Mouse (Mus musculus) adrenal gland, postnatal 10 days (tissue): Measurements from ENCODE around the gene Tbc1d9b. TPM values are rescaled to one million over a fixed set of nuclear protein-coding genes. Genes with fewer than 3 reads are reported as not detected.

Source experiments
- DNase-seq: peaks from one replicate; pipeline ENCODE4 v3.0.0; 2021; ENCODE audit warnings: mixed read lengths
- total RNA-seq, 2 experiments: library from RNA; stranded (reverse); gene quantifications; 2 replicates each; pipeline ENCODE4 v1.2.3; 2021

Gene Tbc1d9b
- total RNA-seq, 2 experiments from 2014 or later: 65.2 to 76.3 TPM

DNA sequence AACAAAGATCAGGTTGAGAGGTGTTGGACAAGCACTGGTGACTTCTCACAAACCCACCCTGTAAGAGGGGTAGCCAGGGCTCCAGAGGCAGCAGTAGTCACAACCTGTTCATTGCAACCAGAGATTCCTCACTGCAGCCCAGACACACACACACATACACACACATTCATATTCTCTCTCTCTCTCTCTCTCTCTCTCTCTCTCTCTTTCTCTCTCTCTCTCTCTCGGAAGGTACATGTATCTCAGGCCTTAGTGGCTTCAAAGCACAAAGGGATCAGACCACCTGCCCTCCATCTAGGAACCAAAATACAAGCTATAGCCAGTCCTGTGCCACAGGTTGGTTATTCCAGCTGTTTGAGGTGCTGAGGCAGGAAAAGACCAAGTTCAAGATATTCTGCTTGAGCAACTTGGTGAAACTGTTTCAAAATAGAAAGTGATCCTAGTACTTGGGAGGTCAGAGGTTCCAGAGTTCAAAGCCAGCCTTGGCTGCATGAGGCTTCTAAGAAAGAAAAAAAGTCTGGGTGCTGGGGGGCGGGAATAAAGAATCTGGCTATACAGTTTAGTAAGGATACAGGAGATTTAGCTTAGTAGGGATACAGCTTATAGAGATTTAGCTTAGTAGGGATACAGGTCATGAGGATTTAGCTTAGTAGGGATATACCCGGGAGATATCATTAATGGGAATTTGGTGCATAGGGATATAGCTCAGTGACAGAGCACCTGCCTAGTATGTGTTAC, 80.3 kb downstream of the Tbc1d9b start:
- DNase-seq: no peak

DNA sequence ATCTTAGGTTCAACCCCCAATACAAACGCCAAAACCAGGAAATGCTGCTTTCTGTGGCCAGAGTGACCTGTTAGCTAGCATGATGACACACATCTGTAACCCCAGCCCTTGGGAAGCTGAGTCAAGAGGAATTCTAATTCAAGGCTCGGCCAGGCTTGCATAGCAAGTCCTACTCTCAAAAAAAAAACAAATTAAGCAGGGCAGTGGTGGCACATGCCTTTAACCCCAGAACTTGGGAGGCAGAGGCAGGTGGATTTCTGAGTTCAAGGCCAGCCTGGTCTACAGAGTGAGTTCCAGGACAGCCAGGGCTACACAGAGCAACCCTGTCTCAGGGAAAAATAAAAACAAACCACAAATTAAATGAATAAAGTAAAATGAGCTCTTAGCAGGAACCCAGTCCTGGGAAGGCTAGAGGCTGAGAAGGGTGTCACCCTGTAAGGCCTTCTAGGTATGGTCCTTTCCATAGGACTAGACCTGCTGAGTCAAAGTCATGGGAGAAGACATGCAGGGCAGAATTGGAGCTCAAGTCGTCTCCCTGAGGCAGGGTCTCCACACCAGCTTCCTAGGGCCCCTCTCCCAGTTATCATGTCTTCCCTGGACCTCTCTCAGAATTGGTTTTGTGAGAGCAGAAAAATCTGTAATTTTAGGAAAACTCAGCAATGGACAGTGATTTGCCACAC, 81.0 kb downstream of the Tbc1d9b start:
- no peak for DNase-seq

DNA sequence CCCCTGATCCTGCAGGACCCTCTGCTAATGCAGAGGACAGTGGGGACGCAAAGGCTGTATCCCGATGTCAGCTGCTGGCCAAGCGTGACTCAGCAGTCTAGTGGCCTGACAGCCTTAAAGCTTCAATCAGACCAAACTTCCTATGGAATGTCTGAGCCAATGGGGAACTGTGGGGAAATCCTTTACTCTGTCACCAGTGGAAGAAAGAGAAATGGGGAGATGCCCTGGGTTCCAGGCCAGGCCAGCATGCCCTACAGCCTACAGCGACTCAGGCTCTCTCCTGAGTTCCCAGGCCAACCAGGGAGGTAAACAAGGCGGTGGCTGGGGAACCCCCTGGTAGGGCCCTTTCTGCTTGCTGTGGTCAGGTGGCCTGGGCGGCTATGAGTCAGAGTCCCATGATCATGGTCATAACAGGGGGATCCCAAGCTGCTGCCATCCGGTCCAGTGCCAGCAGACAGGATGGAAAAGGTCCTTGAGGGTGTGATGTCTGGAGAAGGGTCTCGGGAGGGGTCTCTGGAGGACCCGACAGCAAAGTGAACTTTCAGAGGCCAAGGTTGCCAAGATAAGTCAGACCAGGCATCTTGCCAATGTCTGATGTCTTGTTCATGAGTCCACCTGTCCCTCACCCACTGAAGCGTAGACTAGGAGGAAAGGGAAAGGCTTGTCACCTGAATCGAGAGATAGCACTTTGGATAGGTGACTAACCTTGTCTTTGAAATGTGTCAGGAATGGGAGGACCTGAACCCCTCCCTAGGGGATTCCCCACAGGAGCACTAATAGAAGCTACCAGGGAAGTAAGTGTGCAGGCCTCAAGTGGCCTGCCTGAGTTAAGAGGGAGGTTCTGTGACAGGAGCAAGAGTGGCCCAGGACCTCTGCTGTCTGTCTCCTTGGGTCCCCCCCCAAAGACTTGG, 81.9 kb downstream of the Tbc1d9b start:
- DNase-seq: peak; percentile 88

GRCm38 (mm10) chr11:50214631-50215030, 83.4 kb downstream of the Tbc1d9b start:
- DNase-seq: no peak

GRCm38 (mm10) chr11:50215633-50216032, 84.4 kb downstream of the Tbc1d9b start:
- no peak for DNase-seq

- no peak for DNase-seq
Observed at GRCm38 (mm10) chr11:50216724-50217366, 85.6 kb downstream of the Tbc1d9b start.

- DNase-seq: no peak
Observed at GRCm38 (mm10) chr11:50217811-50218210, 86.6 kb downstream of the Tbc1d9b start.

DNA sequence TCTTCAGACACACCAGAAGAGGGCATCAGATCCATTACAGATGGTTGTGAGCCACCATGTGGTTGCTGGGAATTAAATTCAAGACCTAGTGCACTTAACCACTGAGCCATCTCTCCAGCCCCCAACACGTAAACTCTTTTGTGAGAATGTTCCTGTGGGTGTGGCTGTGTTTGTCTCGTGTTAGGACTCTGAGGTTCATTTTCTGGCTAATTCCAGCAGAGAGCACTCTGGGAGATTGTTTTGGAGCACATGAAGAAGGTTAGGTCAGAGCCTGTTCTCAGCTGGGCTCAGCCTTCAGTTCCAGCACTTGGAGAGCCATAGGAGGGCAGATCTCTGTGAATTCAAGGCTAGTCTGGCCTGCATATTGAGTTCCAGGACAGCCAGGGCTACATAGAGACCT, 88.6 kb downstream of the Tbc1d9b start:
- no peak for DNase-seq

Other genes starting within 250 kb of the Tbc1d9b start
- gene Rasgef1c, start 229.6 kb upstream of the Tbc1d9b start, total RNA-seq: 1 to 10 TPM; 1.4 to 1.8 TPM
- gene Rnf130, start 106.0 kb upstream of the Tbc1d9b start, total RNA-seq: 10 to 100 TPM; 64.9 to 69.6 TPM
- 10 to 100 TPM; 12.1 to 17.9 TPM for gene Mrnip, start 43.0 kb downstream of the Tbc1d9b start, total RNA-seq
- gene Sqstm1, start 79.4 kb downstream of the Tbc1d9b start, total RNA-seq: 100 to 1,000 TPM; 321 to 332 TPM
- gene Mgat4b, start 79.5 kb downstream of the Tbc1d9b start, total RNA-seq: 100 to 1,000 TPM; 118 to 141 TPM
- gene Ltc4s, start 107.2 kb downstream of the Tbc1d9b start, total RNA-seq: 10 to 100 TPM; 10.1 to 12.6 TPM
- gene Maml1, start 160.9 kb downstream of the Tbc1d9b start, total RNA-seq: 10 to 100 TPM; 24.4 to 25.2 TPM
- 100 to 1,000 TPM; 304 to 310 TPM for gene Canx, start 194.3 kb downstream of the Tbc1d9b start, total RNA-seq
- not detected for gene Cby3, start 223.1 kb downstream of the Tbc1d9b start, total RNA-seq
- 100 to 1,000 TPM; 205 to 288 TPM for gene Hnrnph1, start 245.6 kb downstream of the Tbc1d9b start, total RNA-seq